Mouse (Mus musculus) heart, adult 8-10 months (tissue): ENCODE measurements around the gene Snx11. TPM values are rescaled to one million over a fixed set of nuclear protein-coding genes. Genes with fewer than 3 reads are reported as not detected.
A peak's percentile ranks its signal among the peaks of the same experiment; 100 is the strongest.
"Not testable (repeated sequence)": the region's sequence is repeated elsewhere in the genome, so short reads cannot be mapped to it uniquely, and the experiment has no call there.

Experiments
- DNase-seq: peaks from one replicate; pipeline ENCODE4 v3.0.0; 2022; ENCODE audit warnings: low spot score
- total RNA-seq, 4 experiments: library from RNA; stranded (reverse); gene quantifications; 2 replicates each; pipeline ENCODE4 v1.2.4; 2022

Gene Snx11
- 10 to 100 TPM; 11.6 to 14.5 (median 12.9) TPM for total RNA-seq

- DNase-seq, result peak; percentile 100
These were observed at the start of gene Snx11 for GRCm38 (mm10) chr11:96776968-96777962. Snx11 (minus strand) TSS chr11:96777559.

- DNase-seq, result peak; percentile 59
These were observed 49.1 kb upstream of the Snx11 start for GRCm38 (mm10) chr11:96826481-96826880.

- DNase-seq, result peak; percentile 82
These were observed 47.6 kb upstream of the Snx11 start for GRCm38 (mm10) chr11:96824783-96825495.

GRCm38 (mm10) chr11:96823880-96824782, 46.8 kb upstream of the Snx11 start:
- DNase-seq, result peak; percentile 81

- DNase-seq, result no peak
These were observed 46.1 kb upstream of the Snx11 start for GRCm38 (mm10) chr11:96823471-96823837.

- no peak for DNase-seq
These were observed 45.5 kb upstream of the Snx11 start for GRCm38 (mm10) chr11:96822675-96823470.

GRCm38 (mm10) chr11:96821956-96822355, 44.6 kb upstream of the Snx11 start:
- no peak for DNase-seq

GRCm38 (mm10) chr11:96818128-96818710, 40.9 kb upstream of the Snx11 start:
- no peak for DNase-seq

- DNase-seq, result no peak
These were observed 39.6 kb upstream of the Snx11 start for GRCm38 (mm10) chr11:96816979-96817378.

GRCm38 (mm10) chr11:96816494-96816893, 39.1 kb upstream of the Snx11 start:
- DNase-seq, result no peak

GRCm38 (mm10) chr11:96815895-96816294, 38.5 kb upstream of the Snx11 start:
- DNase-seq, result no peak

GRCm38 (mm10) chr11:96814443-96814842, 37.1 kb upstream of the Snx11 start:
- no peak for DNase-seq

- no peak for DNase-seq
These were observed 36.6 kb upstream of the Snx11 start for GRCm38 (mm10) chr11:96813920-96814319.

GRCm38 (mm10) chr11:96813455-96813854, 36.1 kb upstream of the Snx11 start:
- no peak for DNase-seq

GRCm38 (mm10) chr11:96811188-96811587, 33.8 kb upstream of the Snx11 start:
- not testable (repeated sequence) for DNase-seq

GRCm38 (mm10) chr11:96809562-96810235, 32.3 kb upstream of the Snx11 start:
- DNase-seq, result no peak

- no peak for DNase-seq
These were observed 30.7 kb upstream of the Snx11 start for GRCm38 (mm10) chr11:96808066-96808465.

GRCm38 (mm10) chr11:96805606-96806005, 28.2 kb upstream of the Snx11 start:
- no peak for DNase-seq

GRCm38 (mm10) chr11:96799511-96799910, 22.2 kb upstream of the Snx11 start:
- no peak for DNase-seq

GRCm38 (mm10) chr11:96796586-96796985, 19.2 kb upstream of the Snx11 start:
- no peak for DNase-seq
